Mouse (Mus musculus) G1E (cell line): ENCODE results near the gene Fam163b.

Source experiments
- CTCF ChIP-seq: IDR thresholded peaks from 2 replicates; pipeline ENCODE4 v1.5.1; 2012; ENCODE audit warnings: low read depth, low read length, inconsistent platforms, mixed read lengths
- GATA1 ChIP-seq: IDR thresholded peaks from 2 replicates; pipeline ENCODE4 v1.6.1; 2012; ENCODE audit warnings: borderline replicate concordance, low read length, inconsistent platforms, mixed read lengths
- GATA2 ChIP-seq: IDR thresholded peaks from 2 replicates; pipeline ENCODE4 v1.6.1; 2012; ENCODE audit warnings: low read depth, low read length, inconsistent platforms, borderline replicate concordance

GRCm38 (mm10) chr2:27085801-27086200 is 56.5 kb downstream of the Fam163b start:
- no peak for TF ChIP-seq CTCF
- TF ChIP-seq GATA1, result no peak
- TF ChIP-seq GATA2, result no peak
